Mouse (Mus musculus) embryonic facial prominence, embryonic 14.5 days (tissue): ENCODE data around the gene Rasal1. TPM values are rescaled to one million over a fixed set of nuclear protein-coding genes. Genes with fewer than 3 reads are reported as not detected.

Experiments used
- ATAC-seq: fragments of 200-750 bp; cut with Nextera tagmentation; 2 replicates; pipeline ENCODE4 v1.8.0; 2017; ENCODE audit warnings: low read depth, moderate number of reproducible peaks, moderate TSS enrichment
- DNase-seq: peaks from one replicate; pipeline ENCODE4 v3.0.0-alpha.2; 2015; ENCODE audit warnings: low spot score
- H3K27ac ChIP-seq: fragments of 300-500 bp; sonication (generic); replicated peaks from 2 replicates; pipeline ENCODE4 v1.5.1; 2014; ENCODE audit warnings: low read depth, mild to moderate bottlenecking, low read length, moderate library complexity
- H3K27me3 ChIP-seq: fragments of 300-500 bp; sonication (generic); replicated peaks from 2 replicates; pipeline ENCODE4 v1.6.1; 2014; ENCODE audit warnings: low read length; ENCODE audit not compliant: control insufficient read depth, insufficient read depth
- H3K36me3 ChIP-seq: fragments of 300-500 bp; sonication (generic); 2 replicates; pipeline ENCODE4 v1.6.1; 2014; ENCODE audit warnings: low read length, mixed read lengths; ENCODE audit not compliant: control insufficient read depth, insufficient read depth
- H3K4me1 ChIP-seq: fragments of 300-500 bp; sonication (generic); 2 replicates; pipeline ENCODE4 v1.6.1; 2014; ENCODE audit warnings: antibody characterized with exemption, low read length; ENCODE audit not compliant: control insufficient read depth, insufficient read depth
- H3K4me2 ChIP-seq: fragments of 300-500 bp; sonication (generic); 2 replicates; pipeline ENCODE4 v1.6.1; 2014; ENCODE audit warnings: low read depth, mild to moderate bottlenecking, low read length, moderate library complexity, mixed read lengths
- H3K4me3 ChIP-seq: fragments of 300-500 bp; sonication (generic); 2 replicates; pipeline ENCODE4 v1.5.1; 2014; ENCODE audit warnings: low read depth, mild to moderate bottlenecking, low read length
- H3K9ac ChIP-seq: fragments of 300-500 bp; sonication (generic); 2 replicates; pipeline ENCODE4 v1.6.1; 2014; ENCODE audit warnings: low read depth, mild to moderate bottlenecking, low read length, moderate library complexity, mixed read lengths
- H3K9me3 ChIP-seq: fragments of 300-500 bp; sonication (generic); 2 replicates; pipeline ENCODE4 v1.6.1; 2016; ENCODE audit warnings: low read length; ENCODE audit not compliant: control insufficient read depth
- WGBS: fragments of 180-500 bp; shearing (Covaris S2); extraction: QIAGEN DNeasy Blood & Tissue Kit; methylation state at CpG from one replicate; pipeline ENCODE4 v1.1.7; 2014; 5-methylcytosine and 5-hydroxymethylcytosine counted together
- polyA plus RNA-seq: library from polyadenylated mRNA; unstranded; fragments of >200 nt; fragmentation: Nextera tagmentation; extraction: Ambion mirVana; gene quantifications from 2 replicates; pipeline ENCODE4 v1.2.1, GENCODE M21; 2014

The Rasal1 gene
- polyA plus RNA-seq, 1 experiment from 2014 or later, result 1.4 TPM

GRCm38 (mm10) chr5:120606590-120607200 is 41.9 kb upstream of the Rasal1 start:
- H3K9ac ChIP-seq, result no peak overlapping the region
- H3K4me3 ChIP-seq, result no peak overlapping the region
- 0 out of 2 replicates have a peak, but pooled peaks cover 2% of the 10 kb centered on the region for H3K36me3 ChIP-seq
- 64% methylated on average over 25 of the region's 25 CpGs for WGBS
- H3K9me3 ChIP-seq, result no peaks in the 10 kb centered on the region
- ATAC-seq, result no peak
- H3K27ac ChIP-seq, result no peak overlapping the region
- H3K27me3 ChIP-seq, result no peaks in the 10 kb centered on the region
- H3K4me2 ChIP-seq, result no peak overlapping the region
- peaks cover 10% of the 10 kb centered on the region for H3K4me1 ChIP-seq
- no peak for DNase-seq

DNA sequence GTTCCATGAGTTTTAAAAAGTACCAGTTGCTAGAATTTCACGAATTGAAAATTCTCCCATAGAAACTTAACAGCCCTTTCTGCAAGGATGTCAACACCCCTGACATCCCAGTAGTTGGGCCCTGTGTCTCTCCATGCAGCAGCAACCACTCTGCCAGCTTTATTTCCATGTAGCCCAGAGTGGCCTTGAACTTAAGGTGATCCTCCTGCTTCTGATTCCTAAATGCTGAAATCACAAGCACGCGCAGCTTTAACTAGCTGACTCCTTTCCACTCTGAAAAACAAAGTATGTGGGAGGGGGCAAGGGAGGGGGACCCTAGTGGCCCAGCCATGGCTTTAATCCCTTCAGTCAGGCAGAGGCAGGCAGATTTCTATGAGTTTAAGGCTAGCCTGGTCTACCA is 41.3 kb upstream of the Rasal1 start:
- no peak for ATAC-seq
- 70% methylated on average over 3 of the region's 3 CpGs for WGBS
- Histone ChIP-seq H3K4me1 (peaks cover 10% of the 10 kb centered on the region), H3K4me2 (no peak overlapping the region), H3K27me3 (no peaks in the 10 kb centered on the region), H3K9ac (no peak overlapping the region), H3K9me3 (no peaks in the 10 kb centered on the region), H3K36me3 (0 out of 2 replicates have a peak, but pooled peaks cover 2% of the 10 kb centered on the region), H3K27ac (no peak overlapping the region), H3K4me3 (no peak overlapping the region)
- no peak for DNase-seq

DNA sequence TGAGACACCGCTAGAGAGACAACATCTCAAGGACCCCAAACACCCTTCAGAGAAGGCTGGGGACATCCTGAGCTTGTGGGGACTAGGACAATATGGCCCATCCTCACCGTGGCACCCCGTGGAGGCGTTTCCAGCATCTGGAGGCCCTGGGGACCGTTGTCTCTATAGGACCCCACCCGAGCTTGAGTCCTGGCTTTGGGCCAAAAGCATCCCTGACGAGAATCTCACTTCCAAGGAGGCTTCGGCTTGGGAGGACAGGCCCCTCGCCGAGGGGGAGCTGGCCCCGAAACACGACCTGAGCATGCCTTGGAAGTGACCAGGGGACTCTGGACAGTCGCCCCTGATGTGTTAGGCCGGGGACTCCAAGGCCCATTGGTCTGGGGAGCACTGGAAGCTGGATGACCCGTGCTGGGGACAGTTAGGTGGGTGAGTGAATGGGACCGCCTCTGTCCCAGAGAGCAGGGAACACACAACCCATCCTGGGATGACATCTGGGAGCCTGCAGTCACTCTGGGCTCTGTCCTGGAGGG is 39.3 kb upstream of the Rasal1 start:
- 82% methylated on average over 16 of the region's 16 CpGs for WGBS
- Histone ChIP-seq H3K4me3 (no peak overlapping the region), H3K4me1 (peaks cover 13% of the 10 kb centered on the region), H3K4me2 (no peak overlapping the region), H3K9ac (no peak overlapping the region), H3K36me3 (0 out of 2 replicates have a peak, but pooled peaks cover 2% of the 10 kb centered on the region), H3K27me3 (no peaks in the 10 kb centered on the region), H3K27ac (no peak overlapping the region), H3K9me3 (no peaks in the 10 kb centered on the region)
- ATAC-seq (no peak), DNase-seq (no peak)

DNA sequence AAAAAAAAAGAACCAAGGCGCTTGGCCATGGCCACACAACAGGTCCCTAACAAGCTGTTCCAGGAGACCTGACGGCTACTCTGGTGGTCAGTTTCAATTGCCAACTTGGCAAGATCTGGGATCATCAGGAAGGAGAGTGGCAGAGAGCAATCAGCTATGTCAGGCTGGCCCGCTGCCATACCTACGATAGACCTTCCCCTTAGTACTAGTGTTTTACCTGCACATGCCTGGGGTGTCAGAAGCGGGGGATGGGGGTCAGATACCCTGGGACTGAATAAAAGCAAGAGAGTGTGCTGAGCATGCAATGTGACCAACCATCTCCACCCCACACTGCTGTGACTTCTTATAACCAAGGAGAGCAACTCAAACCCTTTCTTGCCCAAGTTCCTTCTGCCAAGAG is 37.7 kb upstream of the Rasal1 start:
- H3K9me3 ChIP-seq, result no peaks in the 10 kb centered on the region

DNA sequence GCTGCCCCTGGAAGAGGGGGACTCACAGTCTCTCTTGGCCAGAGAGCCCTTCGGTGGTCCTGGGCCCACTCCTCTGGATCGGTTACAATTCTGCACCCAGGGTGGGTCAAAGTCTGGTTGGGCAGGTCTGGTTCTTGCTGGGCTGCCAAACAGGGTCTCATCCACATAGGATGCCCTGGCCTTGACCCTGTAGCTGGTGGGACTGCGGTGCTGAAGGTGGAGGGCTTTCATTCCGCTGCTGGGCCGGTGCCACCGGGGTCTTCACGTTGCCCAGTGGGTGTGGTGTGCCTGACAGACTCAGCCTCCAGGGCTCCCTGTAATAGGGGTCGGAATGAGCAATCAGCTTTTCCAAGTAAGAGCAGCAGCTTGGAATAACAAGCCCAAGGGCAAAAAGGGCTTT is 37.2 kb upstream of the Rasal1 start:
- ATAC-seq, result no peak
- Histone ChIP-seq H3K4me3 (peak overlapping the region; percentile 81), H3K9me3 (no peaks in the 10 kb centered on the region), H3K4me2 (peak overlapping the region; percentile 78), H3K9ac (peak overlapping the region; percentile 76), H3K36me3 (0 out of 2 replicates have a peak, but pooled peaks cover 2% of the 10 kb centered on the region), H3K27me3 (no peaks in the 10 kb centered on the region), H3K4me1 (peaks cover 13% of the 10 kb centered on the region), H3K27ac (no peak overlapping the region)
- no peak for DNase-seq
- 41% methylated on average over 8 of the region's 8 CpGs for WGBS

More for the DNA sequence above, 37.7 kb upstream of the Rasal1 start:
- Histone ChIP-seq H3K27ac (no peak overlapping the region), H3K27me3 (no peaks in the 10 kb centered on the region), H3K4me2 (peak overlapping the region; percentile 78; the same call in 1 of the 2 replicates), H3K9ac (peak overlapping the region; percentile 76; the same call in 1 of the 2 replicates), H3K4me1 (peaks cover 13% of the 10 kb centered on the region), H3K4me3 (peak overlapping the region; percentile 81; the same call in 1 of the 2 replicates), H3K36me3 (0 out of 2 replicates have a peak, but pooled peaks cover 2% of the 10 kb centered on the region)
- ATAC-seq (no peak), DNase-seq (no peak)
- WGBS, result 83% methylated on average over 5 of the region's 5 CpGs

DNA sequence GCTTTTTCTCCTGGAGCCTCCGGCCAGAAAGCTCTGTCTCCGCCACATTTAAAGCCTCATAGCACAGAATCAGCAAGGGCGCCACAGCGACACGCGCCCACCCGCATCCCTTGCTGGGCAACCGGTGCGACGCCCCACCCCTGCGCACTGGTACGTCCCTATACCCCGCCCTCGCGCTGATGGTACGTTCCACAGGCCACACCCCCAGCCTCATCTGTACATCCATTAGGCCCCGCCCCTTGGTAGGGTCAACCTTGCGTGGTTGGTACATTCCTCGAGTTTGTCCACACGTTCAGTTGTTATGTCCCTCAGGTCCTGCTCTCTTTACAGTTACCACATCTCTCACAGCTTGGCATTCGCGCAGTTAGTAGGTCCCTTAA is 36.2 kb upstream of the Rasal1 start, which contains the start of the genes Rita1 and Ddx54:
Rita1 (minus strand) TSS at position 148 of the 380 bp plus-strand sequence.
Ddx54 (plus strand) TSS at position 298 of the 380 bp plus-strand sequence.
- ATAC-seq, result peak; percentile 85
- Histone ChIP-seq H3K36me3 (peaks cover 8% of the 10 kb centered on the region; the same call in 1 of the 2 replicates), H3K4me2 (peak within 1 kb of the TSS; percentile 78), H3K4me1 (peaks cover 13% of the 10 kb centered on the region), H3K9ac (peak within 1 kb of the TSS; percentile 76), H3K4me3 (peak within 1 kb of the TSS; percentile 81), H3K27ac (peak within 1 kb of the TSS; percentile 85), H3K9me3 (no peaks in the 10 kb centered on the region), H3K27me3 (no peaks in the 10 kb centered on the region)
- under 1% methylated on average over 22 of the region's 22 CpGs for WGBS
- DNase-seq, result peak; percentile 98

GRCm38 (mm10) chr5:120612822-120613604 is 35.6 kb upstream of the Rasal1 start:
- Histone ChIP-seq H3K36me3 (peaks cover 9% of the 10 kb centered on the region), H3K4me2 (peak overlapping the region; percentile 78), H3K4me1 (peaks cover 13% of the 10 kb centered on the region), H3K27me3 (no peaks in the 10 kb centered on the region), H3K9me3 (no peaks in the 10 kb centered on the region), H3K27ac (peak overlapping the region; percentile 85), H3K4me3 (peak overlapping the region; percentile 81), H3K9ac (peak overlapping the region; percentile 76)
- ATAC-seq (peak; percentile 94), DNase-seq (peak; percentile 100)
- under 1% methylated on average over 68 of the region's 69 CpGs for WGBS

- no peak for ATAC-seq
- no peak overlapping the region for H3K9ac ChIP-seq
- H3K27me3 ChIP-seq, result no peaks in the 10 kb centered on the region
- H3K27ac ChIP-seq, result no peak overlapping the region
- H3K4me1 ChIP-seq, result peaks cover 12% of the 10 kb centered on the region
- no peak for DNase-seq
- H3K4me3 ChIP-seq, result no peak overlapping the region
- H3K4me2 ChIP-seq, result no peak overlapping the region
- peaks cover 34% of the 10 kb centered on the region for H3K36me3 ChIP-seq
- no peaks in the 10 kb centered on the region for H3K9me3 ChIP-seq
- 91% methylated on average over 4 of the region's 4 CpGs for WGBS
These were observed 32.7 kb upstream of the Rasal1 start for GRCm38 (mm10) chr5:120615903-120616302.
